Mouse (Mus musculus) liver, postnatal 0 days (tissue): ENCODE data around the gene Grik4.

Experiments used
- CTCF ChIP-seq: sonication (generic); IDR thresholded peaks from 2 replicates; pipeline ENCODE4 v1.5.1; 2016; ENCODE audit warnings: antibody characterized with exemption, low read depth
- EP300 ChIP-seq: IDR thresholded peaks from 2 replicates; pipeline ENCODE4 v1.6.1; 2016; ENCODE audit warnings: antibody characterized with exemption, low read depth, mild to moderate bottlenecking

GRCm38 (mm10) chr9:42798280-42798679 is 146.0 kb downstream of the Grik4 start:
- TF ChIP-seq CTCF (no peak), EP300 (no peak)
